Mouse (Mus musculus) cortical plate, adult 2 months (tissue): ENCODE measurements around the gene Sars.

Experiments
- CTCF ChIP-seq: fragments of 200-500 bp; IDR thresholded peaks from 2 replicates; pipeline ENCODE4 v1.5.1; 2011; ENCODE audit warnings: mild to moderate bottlenecking, control low read depth, low read length; ENCODE audit not compliant: insufficient read depth; ENCODE audit errors: extremely low read depth
- POLR2A ChIP-seq: fragments of 200-500 bp; IDR thresholded peaks from 2 replicates; pipeline ENCODE4 v1.6.1; 2011; ENCODE audit warnings: mild to moderate bottlenecking, low read length, control low read depth; ENCODE audit not compliant: insufficient read depth; ENCODE audit errors: extremely low read depth

DNA sequence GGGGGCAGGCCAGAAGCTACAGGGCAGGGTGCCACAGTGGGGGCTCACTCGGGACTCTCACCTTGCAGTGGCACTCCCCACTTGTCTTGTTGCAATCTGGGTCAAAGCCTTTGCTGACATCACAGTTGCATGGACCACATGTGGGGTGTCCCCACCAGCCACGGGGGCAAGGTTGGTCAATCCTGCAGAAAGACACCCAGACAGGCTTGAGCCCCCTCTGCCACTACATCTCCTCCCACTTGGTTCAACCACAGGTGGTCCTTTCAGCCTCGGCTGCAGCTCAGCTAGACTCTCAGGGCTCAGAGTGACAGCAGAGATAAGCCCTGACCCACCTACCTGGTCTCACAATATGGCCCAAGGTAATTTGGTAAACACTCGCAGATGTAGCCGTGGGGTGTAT is 44.6 kb downstream of the Sars start:
- no peak for TF ChIP-seq CTCF
- TF ChIP-seq POLR2A: no peak
